ENCODE assay signal across 8 mouse cellular contexts in the genomic region with DNA sequence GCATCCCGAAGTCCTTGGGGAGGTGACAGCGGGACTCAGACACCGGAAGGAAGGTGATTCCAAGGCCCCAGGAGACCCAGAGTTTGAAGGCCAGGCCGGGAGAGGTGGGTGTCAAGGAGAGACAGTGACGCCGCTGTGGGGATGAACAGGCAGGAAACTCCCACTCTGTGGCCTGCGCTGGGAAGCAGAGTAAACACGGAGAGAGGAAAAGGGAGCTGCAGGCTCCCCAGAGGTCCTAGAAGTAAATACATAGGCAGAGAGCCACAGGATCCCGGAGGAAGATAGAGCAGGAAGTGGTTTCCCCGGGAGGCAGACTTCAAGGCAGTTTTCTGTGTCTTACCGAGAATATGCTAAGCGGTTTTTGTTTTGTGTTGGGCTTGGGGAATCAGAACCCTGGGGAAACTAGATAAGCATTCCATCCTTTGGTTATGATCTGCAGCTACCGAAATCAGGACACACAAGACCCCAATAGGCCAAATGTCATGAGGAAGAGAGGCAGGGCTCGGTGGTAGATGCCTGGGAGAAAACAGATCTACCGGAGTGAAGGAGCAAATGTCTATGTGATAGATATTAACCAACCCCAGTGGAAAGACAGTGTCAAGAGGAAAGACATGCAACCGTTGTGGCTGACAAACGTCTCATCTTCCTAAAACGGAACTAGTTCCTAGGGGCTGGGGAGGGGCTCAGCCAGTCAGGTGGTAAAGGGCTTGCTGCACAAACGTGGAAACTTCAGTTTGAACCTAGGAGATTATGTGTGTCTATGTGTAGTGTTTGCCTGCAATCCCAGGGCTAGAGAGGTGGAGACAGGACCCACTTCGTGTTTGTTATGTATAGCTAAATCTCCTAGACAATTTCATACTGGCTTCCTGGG. TPM values are rescaled to one million over a fixed set of nuclear protein-coding genes. Genes with fewer than 3 reads are reported as not detected.
DNase-seq lines count a peak whose midpoint lies in the region; ATAC-seq and TF ChIP-seq lines count a peak whose summit lies in the region.

No protein-coding gene starts in this region.

- peak overlapping the region; percentile 79 for H3K27ac ChIP-seq in gastrocnemius, adult 2 months
- H3K27ac ChIP-seq in embryonic facial prominence, embryonic 14.5 days (replicated peaks; ENCODE audit: low read depth, low read length) = peak overlapping the region; percentile 48
- peak overlapping the region; percentile 5; the same call in 1 of the 2 replicates for H3K27ac ChIP-seq in hindbrain, postnatal 0 days
- peak overlapping the region; percentile 82 for H3K27ac ChIP-seq in liver, embryonic 16.5 days (ENCODE audit: low read length)

- H3K4me2 ChIP-seq in embryonic facial prominence, embryonic 14.5 days (ENCODE audit: low read depth, low read length) = peak overlapping the region; percentile 43
- peak overlapping the region; percentile 29 for H3K4me2 ChIP-seq in hindbrain, postnatal 0 days (ENCODE audit: low read depth, low read length)
- H3K4me2 ChIP-seq in liver, embryonic 16.5 days (ENCODE audit: low read depth, low read length) = peak overlapping the region; percentile 59

- peak overlapping the region; percentile 41; the same call in 1 of the 2 replicates for H3K9ac ChIP-seq in embryonic facial prominence, embryonic 14.5 days (ENCODE audit: low read depth, low read length)
- H3K9ac ChIP-seq in hindbrain, postnatal 0 days (replicated peaks; ENCODE audit: low read length) = no peak overlapping the region
- H3K9ac ChIP-seq in liver, embryonic 16.5 days (ENCODE audit: low read depth, low read length) = peak overlapping the region; percentile 58

- no peaks in the 10 kb centered on the region for H3K27me3 ChIP-seq in embryonic facial prominence, embryonic 14.5 days (replicated peaks; ENCODE audit: control insufficient read depth, insufficient read depth, low read length)
- H3K27me3 ChIP-seq in hindbrain, postnatal 0 days (ENCODE audit: insufficient read depth, low read length) = no peaks in the 10 kb centered on the region
- no peaks in the 10 kb centered on the region for H3K27me3 ChIP-seq in liver, embryonic 16.5 days (ENCODE audit: control insufficient read depth, insufficient read depth, low read depth, low read length)

- H3K4me3 ChIP-seq in gastrocnemius, adult 2 months = peak overlapping the region; percentile 64
- peak overlapping the region; percentile 10; the same call in 1 of the 2 replicates for H3K4me3 ChIP-seq in embryonic facial prominence, embryonic 14.5 days (ENCODE audit: low read depth, low read length)
- no peak overlapping the region for H3K4me3 ChIP-seq in hindbrain, postnatal 0 days (ENCODE audit: low read length)
- H3K4me3 ChIP-seq in liver, embryonic 16.5 days (ENCODE audit: low read depth, low read length) = peak overlapping the region; percentile 43

- ATAC-seq in embryonic facial prominence, embryonic 14.5 days (ENCODE audit: low read depth) = no peak
- no peak for ATAC-seq in hindbrain, postnatal 0 days
- ATAC-seq in liver, embryonic 16.5 days (ENCODE audit: low read depth) = peak; percentile 67
- peak; percentile 19; the same call in 1 of the 2 replicates for ATAC-seq in neutrophil, adult 5-6 weeks (ENCODE audit: extremely low read depth, insufficient number of reproducible peaks, low FRiP score, poor library complexity, severe bottlenecking)

- TF ChIP-seq CTCF in gastrocnemius, adult 2 months (IDR thresholded peaks at IDR 0.05) = no peak
- no peak for TF ChIP-seq CTCF in hindbrain, postnatal 0 days (IDR thresholded peaks at IDR 0.05; ENCODE audit: low read depth)

- 17% methylated on average over 20 of the region's 20 CpGs for WGBS in embryonic facial prominence, embryonic 14.5 days
- WGBS in hindbrain, postnatal 0 days = 31% methylated on average over 20 of the region's 20 CpGs
- WGBS in liver, embryonic 16.5 days (ENCODE audit: insufficient replicate concordance) = 3% methylated on average over 20 of the region's 20 CpGs

- peaks cover 12% of the 10 kb centered on the region; the same call in 1 of the 2 replicates for H3K4me1 ChIP-seq in embryonic facial prominence, embryonic 14.5 days (ENCODE audit: control insufficient read depth, insufficient read depth, low read length)
- H3K4me1 ChIP-seq in hindbrain, postnatal 0 days (ENCODE audit: insufficient read depth, low read length) = 0 out of 2 replicates have a peak, but pooled peaks cover 2% of the 10 kb centered on the region
- peaks cover 15% of the 10 kb centered on the region for H3K4me1 ChIP-seq in liver, embryonic 16.5 days (ENCODE audit: control insufficient read depth, low read depth, low read length)

- peak; percentile 45 for DNase-seq in gastrocnemius, adult 2 months
- DNase-seq in gastrocnemius, adult 8-10 months (ENCODE audit: low spot score in 2 of 2) = no peak
- DNase-seq in embryonic facial prominence, embryonic 14.5 days (ENCODE audit: low spot score) = no peak
- no peak for DNase-seq in hindbrain, postnatal 0 days (ENCODE audit: low spot score)
- no peak for DNase-seq in left cerebral cortex, adult 18-20 months (ENCODE audit: low spot score in 2 of 2)
- no peak for DNase-seq in layer of hippocampus, adult 9-10 months (ENCODE audit: low spot score)

- H3K9me3 ChIP-seq in embryonic facial prominence, embryonic 14.5 days (ENCODE audit: control insufficient read depth, low read length) = no peaks in the 10 kb centered on the region
- H3K9me3 ChIP-seq in hindbrain, postnatal 0 days (ENCODE audit: low read length) = no peaks in the 10 kb centered on the region
- no peaks in the 10 kb centered on the region for H3K9me3 ChIP-seq in liver, embryonic 16.5 days (replicated peaks; ENCODE audit: control insufficient read depth, low read length)

- intact Hi-C loops in gastrocnemius, adult 2 months (cut with DNase I) = no loop called here

- no peaks in the 10 kb centered on the region for H3K36me3 ChIP-seq in embryonic facial prominence, embryonic 14.5 days (ENCODE audit: control insufficient read depth, insufficient read depth, low read length)
- no peaks in the 10 kb centered on the region for H3K36me3 ChIP-seq in hindbrain, postnatal 0 days (ENCODE audit: insufficient read depth, low read length)
- no peaks in the 10 kb centered on the region for H3K36me3 ChIP-seq in liver, embryonic 16.5 days (ENCODE audit: control insufficient read depth, insufficient read depth)

RNA-seq across cellular contexts. Expression of a gene that starts 17.7 kb away (rescaled TPM):
- under 1 TPM in 1 of 2 experiments, not detected in 1; 0.36 TPM for total RNA-seq in gastrocnemius, adult 2 months (2021)
- total RNA-seq in gastrocnemius, adult 8-10 months (2022) = not detected
- polyA plus RNA-seq in embryonic facial prominence, embryonic 14.5 days (2014; fragmentation: Nextera tagmentation; extraction: Ambion mirVana) = 52.1 and 52.5 TPM in 2 replicates
- total RNA-seq in hindbrain, postnatal 0 days (2014; rRNA removed) = not detected in 2 replicates
- polyA plus RNA-seq in hindbrain, postnatal 0 days (2015; fragmentation: Nextera tagmentation; extraction: Ambion mirVana) = not detected in 2 replicates
- 0.30 and 0.35 TPM in 2 replicates for polyA plus RNA-seq in liver, embryonic 16.5 days (2015; fragmentation: Nextera tagmentation; extraction: Ambion mirVana)
- not detected in 2 replicates for total RNA-seq in neutrophil, adult 5-6 weeks (2017)
- total RNA-seq in left cerebral cortex, adult 18-20 months (2021) = not detected

RNA-seq across cellular contexts. Expression of a gene that starts 20.2 kb away (rescaled TPM):
- total RNA-seq in gastrocnemius, adult 2 months (2021) = 10 to 100 TPM; 27.4 to 44.7 TPM
- total RNA-seq in gastrocnemius, adult 8-10 months (2022) = 10 to 100 TPM; 26.6 to 31.2 (median 27.2) TPM
- polyA plus RNA-seq in embryonic facial prominence, embryonic 14.5 days (2014; fragmentation: Nextera tagmentation; extraction: Ambion mirVana) = 96.5 and 110 TPM in 2 replicates
- total RNA-seq in hindbrain, postnatal 0 days (2014; rRNA removed) = 170 and 354 TPM in 2 replicates
- polyA plus RNA-seq in hindbrain, postnatal 0 days (2015; fragmentation: Nextera tagmentation; extraction: Ambion mirVana) = 60.6 and 77.6 TPM in 2 replicates
- 154 and 162 TPM in 2 replicates for polyA plus RNA-seq in liver, embryonic 16.5 days (2015; fragmentation: Nextera tagmentation; extraction: Ambion mirVana)
- total RNA-seq in neutrophil, adult 5-6 weeks (2017) = 3.7 and 5.9 TPM in 2 replicates
- total RNA-seq in left cerebral cortex, adult 18-20 months (2021) = 10 to 100 TPM; 21.7 to 28.0 TPM

RNA-seq across cellular contexts. Expression of a gene that starts 39.5 kb away (rescaled TPM):
- total RNA-seq in gastrocnemius, adult 2 months (2021) = under 1 TPM; 0.59 to 0.98 TPM
- total RNA-seq in gastrocnemius, adult 8-10 months (2022) = under 1 TPM; 0.15 to 0.51 (median 0.33) TPM
- polyA plus RNA-seq in embryonic facial prominence, embryonic 14.5 days (2014; fragmentation: Nextera tagmentation; extraction: Ambion mirVana) = 0.83 TPM in 1 of 2 replicates, not detected in the other
- total RNA-seq in hindbrain, postnatal 0 days (2014; rRNA removed) = 0.42 and 1.8 TPM in 2 replicates
- 0.14 and 2.0 TPM in 2 replicates for polyA plus RNA-seq in hindbrain, postnatal 0 days (2015; fragmentation: Nextera tagmentation; extraction: Ambion mirVana)
- polyA plus RNA-seq in liver, embryonic 16.5 days (2015; fragmentation: Nextera tagmentation; extraction: Ambion mirVana) = 0.08 and 0.41 TPM in 2 replicates
- 1.1 and 1.5 TPM in 2 replicates for total RNA-seq in neutrophil, adult 5-6 weeks (2017)
- under 1 TPM; 0.33 to 0.91 TPM for total RNA-seq in left cerebral cortex, adult 18-20 months (2021)

RNA-seq across cellular contexts. Expression of a gene that starts 46.5 kb away (rescaled TPM):
- 1,000 to 10,000 TPM; 1,106 to 1,162 TPM for total RNA-seq in gastrocnemius, adult 2 months (2021)
- 1,000 to 10,000 TPM; 1,140 to 1,362 (median 1,203) TPM for total RNA-seq in gastrocnemius, adult 8-10 months (2022)
- 1,431 and 1,467 TPM in 2 replicates for polyA plus RNA-seq in embryonic facial prominence, embryonic 14.5 days (2014; fragmentation: Nextera tagmentation; extraction: Ambion mirVana)
- total RNA-seq in hindbrain, postnatal 0 days (2014; rRNA removed) = 982 and 1,365 TPM in 2 replicates
- polyA plus RNA-seq in hindbrain, postnatal 0 days (2015; fragmentation: Nextera tagmentation; extraction: Ambion mirVana) = 1,472 and 1,504 TPM in 2 replicates
- polyA plus RNA-seq in liver, embryonic 16.5 days (2015; fragmentation: Nextera tagmentation; extraction: Ambion mirVana) = 564 and 565 TPM in 2 replicates
- total RNA-seq in neutrophil, adult 5-6 weeks (2017) = 535 and 559 TPM in 2 replicates
- total RNA-seq in left cerebral cortex, adult 18-20 months (2021) = 1,000 to 10,000 TPM; 1,506 to 1,598 TPM

RNA-seq across cellular contexts. Expression of a gene that starts 55.9 kb away (rescaled TPM):
- total RNA-seq in gastrocnemius, adult 2 months (2021) = 10 to 100 TPM; 16.0 to 17.3 TPM
- total RNA-seq in gastrocnemius, adult 8-10 months (2022) = 10 to 100 TPM; 17.2 to 22.9 (median 19.8) TPM
- 139 and 143 TPM in 2 replicates for polyA plus RNA-seq in embryonic facial prominence, embryonic 14.5 days (2014; fragmentation: Nextera tagmentation; extraction: Ambion mirVana)
- total RNA-seq in hindbrain, postnatal 0 days (2014; rRNA removed) = 105 and 139 TPM in 2 replicates
- 90.3 and 94.0 TPM in 2 replicates for polyA plus RNA-seq in hindbrain, postnatal 0 days (2015; fragmentation: Nextera tagmentation; extraction: Ambion mirVana)
- polyA plus RNA-seq in liver, embryonic 16.5 days (2015; fragmentation: Nextera tagmentation; extraction: Ambion mirVana) = 45.3 and 46.5 TPM in 2 replicates
- 17.7 and 24.6 TPM in 2 replicates for total RNA-seq in neutrophil, adult 5-6 weeks (2017)
- 10 to 100 TPM; 26.0 to 30.0 TPM for total RNA-seq in left cerebral cortex, adult 18-20 months (2021)

Comparison
In these comparisons a context has a peak if more than half of its experiments do, and no peak if none do; other contexts are left out.
1. H3K27ac ChIP-seq: peak in every context shown above with its lines; median percentile 82 in liver, embryonic 16.5 days; 79 in gastrocnemius, adult 2 months; 48 in embryonic facial prominence, embryonic 14.5 days; 5 in hindbrain, postnatal 0 days.
2. ATAC-seq: peak in liver, embryonic 16.5 days (single experiment) and neutrophil, adult 5-6 weeks (single experiment); none in embryonic facial prominence, embryonic 14.5 days (single experiment) and hindbrain, postnatal 0 days (single experiment).
3. Peak in every context shown above with its lines, with median percentiles within 50 percentile points of each other: H3K4me2 ChIP-seq.